Mouse (Mus musculus) liver, postnatal 0 days (tissue): ENCODE data around the gene Mllt11.

Experiments used
- CTCF ChIP-seq: sonication (generic); IDR thresholded peaks from 2 replicates; pipeline ENCODE4 v1.5.1; 2016; ENCODE audit warnings: antibody characterized with exemption, low read depth
- EP300 ChIP-seq: IDR thresholded peaks from 2 replicates; pipeline ENCODE4 v1.6.1; 2016; ENCODE audit warnings: antibody characterized with exemption, low read depth, mild to moderate bottlenecking

DNA sequence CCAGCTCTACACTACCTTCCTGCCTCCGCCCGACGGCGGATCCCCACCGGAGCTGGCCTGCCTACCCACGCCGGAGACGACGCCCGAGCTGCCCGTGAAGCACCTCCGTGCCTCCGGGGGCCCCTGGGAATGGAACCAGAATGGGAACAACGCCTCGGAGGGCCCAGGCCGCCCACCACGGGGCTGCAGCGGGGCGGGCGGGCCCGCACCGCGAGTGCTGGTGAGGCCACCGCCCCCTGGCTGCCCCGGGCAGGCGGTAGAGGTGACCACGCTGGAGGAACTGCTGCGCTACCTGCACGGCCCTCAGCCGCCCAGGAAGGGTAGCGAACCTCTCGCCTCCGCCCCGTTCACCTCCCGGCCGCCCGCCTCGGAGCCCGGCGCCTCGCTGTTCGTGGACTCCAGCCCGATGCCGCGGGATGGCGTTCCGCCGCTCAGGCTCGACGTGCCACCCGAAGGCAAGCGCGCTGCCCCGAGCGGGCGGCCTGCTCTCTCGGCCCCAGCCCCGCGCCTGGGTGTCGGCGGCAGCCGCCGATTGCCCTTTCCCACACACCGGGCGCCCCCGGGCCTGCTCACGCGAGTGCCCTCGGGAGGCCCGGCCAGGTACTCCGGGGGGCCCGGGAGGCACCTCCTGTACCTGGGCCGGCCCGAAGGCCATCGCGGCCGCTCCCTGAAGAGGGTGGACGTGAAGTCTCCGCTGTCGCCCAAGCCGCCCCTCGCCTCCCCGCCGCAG, 59.3 kb downstream of the Mllt11 start:
- TF ChIP-seq CTCF (no peak), EP300 (no peak)
